Mouse (Mus musculus) G1E (cell line): ENCODE results near the gene Lims1. TPM values are rescaled to one million over a fixed set of nuclear protein-coding genes. Genes with fewer than 3 reads are reported as not detected.

ENCODE experiments used
- ATAC-seq: 2 replicates; pipeline ENCODE4 v1.8.0; 2016; ENCODE audit warnings: mild to moderate bottlenecking; ENCODE audit not compliant: insufficient number of reproducible peaks, poor library complexity, low FRiP score, severe bottlenecking; ENCODE audit errors: extremely low read depth
- DNase-seq: peaks from one replicate; pipeline ENCODE4 v3.0.0; 2012; ENCODE audit warnings: low spot score
- H3K27me3 ChIP-seq: 2 replicates; pipeline ENCODE4 v1.6.1; 2012; ENCODE audit warnings: mild to moderate bottlenecking, low read length, inconsistent platforms; ENCODE audit not compliant: insufficient read depth
- H3K36me3 ChIP-seq: replicated peaks from 2 replicates; pipeline ENCODE3; 2012; ENCODE audit warnings: mild to moderate bottlenecking, inconsistent platforms
- H3K4me1 ChIP-seq: 2 replicates; pipeline ENCODE4 v1.6.1; 2012; ENCODE audit warnings: low read depth, low read length, inconsistent platforms, mixed read lengths; ENCODE audit not compliant: insufficient read depth
- H3K4me3 ChIP-seq: 2 replicates; pipeline ENCODE4 v1.5.1; 2012; ENCODE audit warnings: low read depth, mild to moderate bottlenecking, inconsistent platforms, low read length, moderate library complexity, mixed read lengths
- H3K9me3 ChIP-seq: replicated peaks from 2 replicates; pipeline ENCODE4 v1.6.1; 2012; ENCODE audit warnings: inconsistent platforms
- CTCF ChIP-seq: IDR thresholded peaks from 2 replicates; pipeline ENCODE4 v1.5.1; 2012; ENCODE audit warnings: low read depth, low read length, inconsistent platforms, mixed read lengths
- GATA1 ChIP-seq: IDR thresholded peaks from 2 replicates; pipeline ENCODE4 v1.6.1; 2012; ENCODE audit warnings: borderline replicate concordance, low read length, inconsistent platforms, mixed read lengths
- GATA2 ChIP-seq: IDR thresholded peaks from 2 replicates; pipeline ENCODE4 v1.6.1; 2012; ENCODE audit warnings: low read depth, low read length, inconsistent platforms, borderline replicate concordance
- POLR2AphosphoS5 ChIP-seq: IDR thresholded peaks from 2 replicates; pipeline ENCODE4 v1.6.1; 2012; ENCODE audit warnings: low read depth, low read length, inconsistent platforms; ENCODE audit not compliant: insufficient replicate concordance
- TAL1 ChIP-seq: conservative IDR thresholded peaks from 2 replicates; pipeline ENCODE4 v1.6.1; 2012; ENCODE audit warnings: low read depth, low read length, inconsistent platforms, mixed read lengths
- polyA plus RNA-seq: library from polyadenylated mRNA; stranded (reverse); fragments of >175 nt; gene quantifications from 2 replicates; pipeline ENCODE4 v1.2.3, GENCODE M21; 2012
- total RNA-seq, 2 experiments: library from RNA; stranded (forward) in 1 of 2; stranded (reverse) in 1 of 2; fragments of 200-1000 nt in 1 of 2; fragments of >200 nt in 1 of 2; fragmentation: Nextera tagmentation in 1 of 2; gene quantifications; 2 replicates each; pipeline ENCODE4 v1.2.3; 2014 to 2017

Lims1 gene
- total and polyA plus RNA-seq, 3 experiments: 1.6 to 81.3 (median 64.7) TPM

DNA sequence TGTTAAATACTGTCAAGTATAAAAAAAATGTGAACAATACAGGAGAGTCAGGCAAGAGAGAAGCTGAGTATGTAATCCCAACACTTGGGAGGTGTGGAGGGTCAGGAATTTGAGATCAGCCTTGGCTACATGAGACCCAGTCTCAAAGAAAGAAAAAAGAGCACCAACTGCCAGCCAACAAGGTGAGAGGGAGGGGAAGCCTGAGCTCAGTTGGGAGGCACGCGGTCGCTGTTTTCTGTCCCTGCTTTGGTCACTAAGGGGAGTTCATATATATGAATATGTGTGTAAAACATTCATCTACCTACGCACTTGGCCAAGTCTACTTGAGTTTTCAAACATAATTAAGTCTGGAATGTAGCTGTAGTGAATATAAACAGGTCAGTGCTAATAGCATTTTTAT is 72.0 kb downstream of the Lims1 start:
- Histone ChIP-seq H3K4me1 (peaks cover 4% of the 10 kb centered on the region; the same call in 1 of the 2 replicates), H3K36me3 (peaks cover 33% of the 10 kb centered on the region), H3K9me3 (no peaks in the 10 kb centered on the region), H3K4me3 (no peak overlapping the region), H3K27me3 (no peaks in the 10 kb centered on the region)
- TF ChIP-seq GATA1 (no peak), TAL1 (no peak), POLR2AphosphoS5 (no peak)
- ATAC-seq (no peak), DNase-seq (no peak)

DNA sequence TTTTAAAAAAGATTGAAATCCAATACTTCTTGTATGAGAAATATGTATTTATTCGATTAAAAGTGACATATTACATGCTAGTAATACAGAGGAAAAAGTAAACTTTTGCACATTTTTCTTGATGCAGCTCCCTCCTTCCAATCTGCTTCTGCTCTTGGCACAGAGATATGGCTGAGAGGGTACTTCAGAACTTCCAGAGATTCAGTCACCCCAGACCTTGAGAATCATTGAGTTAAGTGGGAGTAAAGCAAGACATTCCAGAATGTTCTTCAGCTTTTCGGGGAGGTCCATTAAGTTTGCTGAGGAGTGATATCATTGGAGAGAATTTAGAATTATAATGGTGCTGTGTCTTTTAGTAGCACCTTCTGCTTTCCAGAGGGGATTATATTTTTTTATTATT is 72.5 kb downstream of the Lims1 start:
- TF ChIP-seq POLR2AphosphoS5: no peak
- no peak for TF ChIP-seq TAL1
- no peak for TF ChIP-seq GATA1
- no peak for TF ChIP-seq CTCF
- TF ChIP-seq GATA2: no peak
- peaks cover 4% of the 10 kb centered on the region; the same call in 1 of the 2 replicates for H3K4me1 ChIP-seq
- H3K27me3 ChIP-seq: no peaks in the 10 kb centered on the region
- no peak for ATAC-seq
- no peaks in the 10 kb centered on the region for H3K9me3 ChIP-seq
- H3K36me3 ChIP-seq: peaks cover 33% of the 10 kb centered on the region
- no peak overlapping the region for H3K4me3 ChIP-seq
- no peak for DNase-seq

DNA sequence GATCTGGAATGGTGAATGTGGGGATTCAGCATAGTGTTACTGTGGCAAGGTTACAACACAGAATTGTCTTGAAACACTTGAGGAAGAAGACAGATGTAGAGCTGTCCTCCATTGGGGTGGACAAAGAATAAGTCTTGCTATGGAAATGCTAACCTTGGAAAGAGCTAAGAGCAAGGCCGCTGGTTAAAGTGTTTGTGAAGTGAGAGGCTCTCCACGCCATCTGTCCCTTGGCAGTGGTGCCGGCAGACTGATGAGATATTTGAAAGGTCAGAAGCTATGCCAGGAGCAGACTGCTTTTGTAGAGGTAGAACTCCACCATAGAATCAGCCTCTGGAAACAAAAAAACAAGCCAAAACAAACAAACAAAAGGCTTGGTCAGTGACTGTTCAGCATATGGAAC is 73.3 kb downstream of the Lims1 start:
- no peak for ATAC-seq
- peaks cover 41% of the 10 kb centered on the region for H3K36me3 ChIP-seq
- TF ChIP-seq CTCF: no peak
- TF ChIP-seq GATA2: no peak
- TF ChIP-seq GATA1: no peak

DNA sequence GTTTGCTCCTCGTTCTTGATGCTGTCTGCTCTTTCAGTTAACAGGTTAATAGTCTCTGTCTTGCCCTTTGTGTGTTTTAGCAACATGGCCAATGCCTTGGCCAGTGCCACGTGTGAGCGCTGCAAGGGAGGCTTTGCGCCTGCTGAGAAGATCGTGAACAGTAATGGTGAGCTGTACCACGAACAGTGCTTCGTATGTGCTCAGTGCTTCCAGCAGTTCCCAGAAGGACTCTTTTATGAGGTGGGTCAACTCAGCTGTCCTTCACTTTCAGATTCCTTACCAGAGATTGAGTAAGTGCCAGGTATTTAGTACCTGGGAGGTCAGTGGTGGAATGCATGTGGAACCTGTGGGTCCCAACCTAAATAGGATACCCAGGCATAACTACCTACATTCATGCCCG is 75.7 kb downstream of the Lims1 start:
- H3K4me3 ChIP-seq: no peak overlapping the region
- no peaks in the 10 kb centered on the region for H3K9me3 ChIP-seq
- H3K4me1 ChIP-seq: no peaks in the 10 kb centered on the region
- H3K27me3 ChIP-seq: no peaks in the 10 kb centered on the region
- peaks cover 56% of the 10 kb centered on the region for H3K36me3 ChIP-seq
- TF ChIP-seq TAL1: no peak
- no peak for TF ChIP-seq GATA1
- TF ChIP-seq GATA2: no peak
- TF ChIP-seq CTCF: no peak
- TF ChIP-seq POLR2AphosphoS5: no peak
- no peak for ATAC-seq
- DNase-seq: no peak

More for the DNA sequence above, 73.3 kb downstream of the Lims1 start:
- no peaks in the 10 kb centered on the region for H3K27me3 ChIP-seq
- no peak for DNase-seq
- no peak overlapping the region for H3K4me3 ChIP-seq
- H3K4me1 ChIP-seq: peaks cover 1% of the 10 kb centered on the region; the same call in 1 of the 2 replicates
- no peaks in the 10 kb centered on the region for H3K9me3 ChIP-seq

DNA sequence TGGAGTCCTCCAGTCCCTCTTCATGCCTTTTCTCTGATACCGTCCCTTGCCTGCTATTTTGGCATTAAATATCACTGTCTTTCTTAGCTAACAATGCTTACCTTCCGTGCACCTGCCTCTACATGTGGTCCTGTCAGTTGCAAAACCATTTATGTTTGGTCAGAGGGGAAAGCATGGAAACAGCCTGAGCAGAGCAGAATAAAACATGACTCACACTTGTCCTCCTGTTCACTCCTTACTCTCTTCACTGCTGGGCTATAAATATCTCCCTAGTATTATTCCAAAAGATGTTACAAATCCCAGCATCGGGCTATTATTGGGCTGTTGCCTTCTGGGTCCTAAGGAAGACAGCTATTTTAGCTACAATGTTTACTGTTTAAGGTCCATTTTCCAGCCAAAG is 78.6 kb downstream of the Lims1 start:
- peaks cover 63% of the 10 kb centered on the region for H3K36me3 ChIP-seq
- H3K4me1 ChIP-seq: no peaks in the 10 kb centered on the region
- H3K4me3 ChIP-seq: no peak overlapping the region
- TF ChIP-seq GATA1: no peak
- no peak for TF ChIP-seq CTCF
- TF ChIP-seq GATA2: no peak
- no peak for TF ChIP-seq TAL1
- TF ChIP-seq POLR2AphosphoS5: no peak
- H3K27me3 ChIP-seq: no peaks in the 10 kb centered on the region
- no peaks in the 10 kb centered on the region for H3K9me3 ChIP-seq
- no peak for ATAC-seq
- DNase-seq: no peak

DNA sequence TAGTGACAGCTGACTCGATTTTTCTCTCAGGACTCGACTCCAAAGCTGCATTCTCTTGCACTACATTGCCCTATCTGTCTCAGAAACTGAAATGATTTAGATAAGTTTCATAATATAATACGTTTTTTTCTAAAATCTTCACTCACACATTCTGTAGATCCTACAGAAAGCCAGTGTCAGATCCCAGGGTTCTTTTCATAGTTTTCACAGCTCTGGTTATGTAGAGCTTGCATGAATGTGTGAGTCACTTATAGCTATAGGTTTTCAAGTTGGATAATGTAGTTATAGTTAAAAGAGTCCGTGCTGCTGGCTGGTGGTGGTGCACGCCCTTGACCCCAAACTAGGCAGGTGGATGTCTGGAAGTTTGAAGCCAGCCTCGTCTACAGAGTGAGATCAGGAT is 81.4 kb downstream of the Lims1 start:
- H3K4me3 ChIP-seq: no peak overlapping the region
- H3K4me1 ChIP-seq: no peaks in the 10 kb centered on the region
- no peaks in the 10 kb centered on the region for H3K9me3 ChIP-seq
- DNase-seq (no peak), ATAC-seq (no peak)
- H3K36me3 ChIP-seq: peaks cover 73% of the 10 kb centered on the region
- TF ChIP-seq TAL1 (no peak), GATA2 (no peak), POLR2AphosphoS5 (no peak), CTCF (no peak), GATA1 (no peak)
- H3K27me3 ChIP-seq: no peaks in the 10 kb centered on the region

DNA sequence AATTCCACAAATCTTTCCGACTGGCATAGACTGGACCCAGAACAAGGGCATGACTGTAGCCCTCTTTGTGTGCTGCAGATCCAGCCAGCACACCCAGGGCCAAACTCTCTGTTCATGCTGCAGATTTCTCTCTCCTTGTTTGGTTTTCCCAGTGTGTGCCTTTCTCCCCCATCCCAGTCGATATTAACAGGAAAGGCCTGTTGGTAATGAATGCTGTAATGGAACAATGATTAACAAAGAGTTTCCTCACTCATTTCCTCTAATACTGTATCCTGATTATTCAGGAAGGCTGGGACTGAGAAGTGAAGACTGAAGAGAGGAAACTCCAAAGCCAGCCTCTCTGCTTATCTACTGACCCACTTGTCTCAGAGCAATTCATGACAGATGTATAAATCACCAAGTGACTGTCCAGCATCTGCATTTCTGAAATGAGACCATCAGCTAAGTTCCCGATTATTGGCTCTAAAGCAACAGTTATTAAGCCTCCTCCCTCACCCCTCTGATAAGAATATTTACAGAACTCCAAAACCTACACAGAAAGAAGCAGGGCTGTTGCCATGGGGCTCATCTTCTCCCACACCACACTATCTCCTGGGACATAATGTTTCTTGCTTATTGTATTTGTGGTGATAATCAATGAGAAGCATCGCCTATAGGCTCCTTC is 82.2 kb downstream of the Lims1 start:
- no peak for TF ChIP-seq TAL1
- TF ChIP-seq GATA1: no peak
- no peak for TF ChIP-seq POLR2AphosphoS5
- no peak for TF ChIP-seq GATA2
- TF ChIP-seq CTCF: no peak
- Histone ChIP-seq H3K9me3 (no peaks in the 10 kb centered on the region), H3K27me3 (no peaks in the 10 kb centered on the region), H3K4me3 (no peak overlapping the region), H3K36me3 (peaks cover 80% of the 10 kb centered on the region), H3K4me1 (no peaks in the 10 kb centered on the region)
- ATAC-seq: no peak
- DNase-seq: no peak
